Mouse (Mus musculus): ENCODE measurements at regions not wholly inside any gene's neighbourhood (a gene's known extent, or its start where the extent isn't known, plus 50 kb on each side); places are given as distances from the start of the nearest gene placed in this dataset.

DNA sequence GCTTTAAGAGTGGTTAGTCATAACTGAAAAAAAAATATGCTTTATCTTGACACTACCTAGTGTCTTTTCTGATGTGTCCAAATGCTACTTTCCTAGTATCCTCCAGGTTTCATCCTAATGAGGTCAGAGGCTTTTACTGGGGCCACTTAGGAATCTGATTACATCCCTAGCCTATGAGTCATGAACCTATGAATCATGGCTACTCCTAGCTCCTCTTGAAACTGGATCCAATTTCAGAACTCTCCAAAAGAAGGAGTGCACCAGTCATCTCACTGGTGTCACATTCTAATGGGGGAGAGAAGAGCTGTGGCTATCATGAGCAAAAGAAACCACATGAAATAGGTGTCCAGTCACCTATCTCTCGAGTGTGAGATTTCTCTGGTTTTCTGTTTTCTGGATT is 432.6 kb downstream of the 4930474N05Rik start:
- TF ChIP-seq SRF (IDR thresholded peaks at IDR 0.05; ENCODE audit: control insufficient read depth, insufficient read length, low read depth) (no peak), POLR2A (IDR thresholded peaks at IDR 0.05; ENCODE audit: insufficient read length, low read depth) (no peak), USF1 (IDR thresholded peaks at IDR 0.05; ENCODE audit: low read depth) (no peak), MYOD1 (IDR thresholded peaks at IDR 0.05; ENCODE audit: control insufficient read depth in 1 of 3, insufficient read length in 2 of 3, low read depth in 2 of 3) (no peak), MAX (IDR thresholded peaks at IDR 0.05; ENCODE audit: low read depth) (no peak), TCF3 (IDR thresholded peaks at IDR 0.05; ENCODE audit: insufficient read length, low read depth) (no peak), TCF12 (IDR thresholded peaks at IDR 0.05; ENCODE audit: insufficient read depth, poor library complexity, severe bottlenecking) (no peak), CEBPB (IDR thresholded peaks at IDR 0.05; ENCODE audit: insufficient read depth, poor library complexity, severe bottlenecking) (no peak)
